Mouse (Mus musculus) thymus, adult 18-20 months (tissue): ENCODE results near the gene Fli1.

Source experiments
- DNase-seq, 2 experiments: peaks; one replicate each; pipeline ENCODE4 v3.0.0; 2022; ENCODE audit warnings: mixed read lengths in 2 of 2

Gene Fli1

GRCm38 (mm10) chr9:32542212-32543039, at the start of gene Fli1:
Fli1 (minus strand) TSS chr9:32542861.
- no peak for DNase-seq

- DNase-seq: peak; percentile 63 to 77
Observed at GRCm38 (mm10) chr9:32591732-32592582, 49.3 kb upstream of the Fli1 start.

GRCm38 (mm10) chr9:32590571-32590970, 47.9 kb upstream of the Fli1 start:
- DNase-seq: no peak

- DNase-seq: peak; percentile 77 to 83
Observed at GRCm38 (mm10) chr9:32589900-32590299, 47.2 kb upstream of the Fli1 start.

- DNase-seq: no peak
Observed at GRCm38 (mm10) chr9:32585357-32585756, 42.7 kb upstream of the Fli1 start.

GRCm38 (mm10) chr9:32583905-32584304, 41.2 kb upstream of the Fli1 start:
- no peak for DNase-seq

- DNase-seq: no peak
Observed at GRCm38 (mm10) chr9:32581851-32582573, 39.4 kb upstream of the Fli1 start.

- DNase-seq: no peak
Observed at GRCm38 (mm10) chr9:32578411-32578810, 35.8 kb upstream of the Fli1 start.

GRCm38 (mm10) chr9:32573638-32574037, 31.0 kb upstream of the Fli1 start:
- no peak for DNase-seq

- no peak for DNase-seq
Observed at GRCm38 (mm10) chr9:32571676-32572075, 29.0 kb upstream of the Fli1 start.

- no peak for DNase-seq
Observed at GRCm38 (mm10) chr9:32570547-32570946, 27.9 kb upstream of the Fli1 start.

- no peak for DNase-seq
Observed at GRCm38 (mm10) chr9:32569261-32569660, 26.6 kb upstream of the Fli1 start.

- no peak for DNase-seq
Observed at GRCm38 (mm10) chr9:32567603-32568002, 24.9 kb upstream of the Fli1 start.

GRCm38 (mm10) chr9:32565309-32565708, 22.6 kb upstream of the Fli1 start:
- no peak for DNase-seq

- DNase-seq: no peak
Observed at GRCm38 (mm10) chr9:32562837-32563236, 20.2 kb upstream of the Fli1 start.

GRCm38 (mm10) chr9:32562409-32562808, 19.7 kb upstream of the Fli1 start:
- DNase-seq: no peak

- no peak for DNase-seq
Observed at GRCm38 (mm10) chr9:32561190-32561890, 18.7 kb upstream of the Fli1 start.

GRCm38 (mm10) chr9:32559859-32560258, 17.2 kb upstream of the Fli1 start:
- DNase-seq: no peak

GRCm38 (mm10) chr9:32559454-32559853, 16.8 kb upstream of the Fli1 start:
- no peak for DNase-seq

- DNase-seq: no peak
Observed at GRCm38 (mm10) chr9:32556313-32556712, 13.7 kb upstream of the Fli1 start.

GRCm38 (mm10) chr9:32555279-32555678, 12.6 kb upstream of the Fli1 start:
- no peak for DNase-seq

GRCm38 (mm10) chr9:32550541-32550940, 7.9 kb upstream of the Fli1 start:
- no peak for DNase-seq
